Mouse (Mus musculus) ES-E14 (cell line): ENCODE data around the gene Repin1. TPM values are rescaled to one million over a fixed set of nuclear protein-coding genes. Genes with fewer than 3 reads are reported as not detected.

Experiments used
- DNase-seq: peaks from one replicate; pipeline ENCODE4 v3.0.0-alpha.2; 2013; ENCODE audit warnings: low read depth, low spot score
- H3K27ac ChIP-seq: 2 replicates; pipeline ENCODE4 v1.5.1; 2012; ENCODE audit warnings: low read depth, mild to moderate bottlenecking, low read length, moderate library complexity, mixed read lengths; ENCODE audit not compliant: poor library complexity, insufficient read depth, severe bottlenecking
- H3K36me3 ChIP-seq: 2 replicates; pipeline ENCODE4 v1.6.1; 2012; ENCODE audit warnings: mild to moderate bottlenecking, low read length, moderate library complexity, mixed read lengths; ENCODE audit not compliant: control insufficient read depth, poor library complexity, insufficient read depth, severe bottlenecking
- H3K4me1 ChIP-seq, 2 experiments: fragments of 150-350 bp in 1 of 2; sonication (generic) in 1 of 2; 2 replicates each; pipeline ENCODE4 v1.6.1; 2012; ENCODE audit warnings: low read length in 2 of 2, mild to moderate bottlenecking in 1 of 2, mixed read lengths in 1 of 2; ENCODE audit not compliant: control insufficient read depth in 2 of 2, insufficient read depth in 2 of 2, poor library complexity in 1 of 2
- H3K4me3 ChIP-seq, 2 experiments: fragments of 150-350 bp in 1 of 2; sonication (generic) in 1 of 2; 2 replicates each; pipeline ENCODE4 v1.5.1; 2012; ENCODE audit warnings: low read length in 2 of 2, low read depth in 1 of 2, mild to moderate bottlenecking in 1 of 2, mixed read lengths in 1 of 2; ENCODE audit not compliant: insufficient read depth in 1 of 2, poor library complexity in 1 of 2, severe bottlenecking in 1 of 2
- H3K9ac ChIP-seq: 2 replicates; pipeline ENCODE4 v1.6.1; 2012; ENCODE audit warnings: low read depth, mild to moderate bottlenecking, low read length, mixed read lengths; ENCODE audit not compliant: poor library complexity, insufficient read depth, severe bottlenecking
- H3K9me3 ChIP-seq: fragments of 150-350 bp; sonication (generic); 2 replicates; pipeline ENCODE4 v1.6.1; 2012; ENCODE audit warnings: low read depth, mild to moderate bottlenecking, low read length; ENCODE audit not compliant: control insufficient read depth, insufficient read depth
- CHD2 ChIP-seq: IDR thresholded peaks from 2 replicates; pipeline ENCODE4 v1.6.1; 2014; ENCODE audit warnings: mild to moderate bottlenecking, low read depth, low read length, inconsistent platforms
- HCFC1 ChIP-seq: IDR thresholded peaks from 2 replicates; pipeline ENCODE4 v1.6.1; 2012; ENCODE audit warnings: low read length, inconsistent platforms, borderline replicate concordance; ENCODE audit not compliant: insufficient read depth
- MAFK ChIP-seq: IDR thresholded peaks from 2 replicates; pipeline ENCODE4 v1.6.1; 2014; ENCODE audit warnings: mild to moderate bottlenecking, low read depth, low read length, inconsistent platforms; ENCODE audit not compliant: insufficient read depth
- ZC3H11A ChIP-seq: IDR thresholded peaks from 2 replicates; pipeline ENCODE4 v1.6.1; 2012; ENCODE audit warnings: low read depth, mild to moderate bottlenecking, inconsistent platforms, low read length, borderline replicate concordance
- ZNF384 ChIP-seq: IDR thresholded peaks from 2 replicates; pipeline ENCODE4 v1.6.1; 2012; ENCODE audit warnings: low read depth, low read length, inconsistent platforms
- in situ Hi-C, 2 experiments: fragments of 600-800 bp; cut with MboI; formaldehyde crosslinking; loops; one replicate each; pipeline ENCODE4 v1.15.1; 2025; ENCODE audit warnings: low sequenced_read_pairs in 2 of 2, inconsistent platforms in 1 of 2; ENCODE audit not compliant: unreplicated experiment in 2 of 2
- total RNA-seq: library from RNA; depleted of rRNA; stranded (reverse); fragments of 300-350 nt; gene quantifications from 2 replicates; pipeline ENCODE4 v1.2.3, GENCODE M21; 2012

Gene Repin1
- total RNA-seq, 1 experiment: 17.4 TPM

GRCm38 (mm10) chr6:48626464-48626863, 32.8 kb downstream of the Repin1 start, which contains the start of gene AI854703:
TSS of gene AI854703 (plus strand) at chr6:48626764.
- DNase-seq: no peak
- TF ChIP-seq ZC3H11A (no peak), ZNF384 (no peak), CHD2 (no peak)
- Histone ChIP-seq H3K27ac (no peak within 1 kb of the TSS), H3K9ac (peak within 1 kb of the TSS; percentile 25; the same call in 1 of the 2 replicates), H3K9me3 (no peaks in the 10 kb centered on the region), H3K36me3 (no peaks in the 10 kb centered on the region), H3K4me1 (peaks cover 0 to 5% of the 10 kb centered on the region in 2 experiments; a peak in 1 of 4 replicates), H3K4me3 (peak within 1 kb of the TSS; percentile 42 to 47)
- in situ Hi-C loops: no loop called here

DNA sequence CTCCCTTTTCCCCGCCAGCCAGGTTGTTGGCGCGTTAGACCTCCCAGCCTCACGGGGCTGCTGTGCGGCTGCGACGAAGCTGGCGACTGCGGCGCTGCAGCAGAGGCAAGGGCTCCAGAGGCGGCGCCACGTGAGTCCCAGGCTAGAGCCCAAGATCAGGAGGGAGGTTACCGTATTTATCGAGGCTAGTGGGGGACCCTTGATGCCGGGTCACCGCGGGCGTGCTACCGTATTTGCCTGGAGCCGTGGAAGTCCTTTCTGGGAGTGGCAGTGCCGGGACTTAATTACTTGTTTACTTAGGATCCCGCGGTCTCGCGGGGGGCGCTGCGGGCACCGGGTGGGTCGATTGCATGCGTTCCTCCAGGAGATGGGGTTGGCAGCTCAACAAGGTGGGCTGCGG, 33.3 kb downstream of the Repin1 start:
- in situ Hi-C loops: no loop called here
- TF ChIP-seq ZC3H11A: no peak
- TF ChIP-seq ZNF384: no peak
- TF ChIP-seq MAFK: no peak
- TF ChIP-seq CHD2: no peak
- TF ChIP-seq HCFC1: no peak
- Histone ChIP-seq H3K36me3 (no peaks in the 10 kb centered on the region), H3K4me1 (peaks cover 0 to 5% of the 10 kb centered on the region in 2 experiments; a peak in 1 of 4 replicates), H3K27ac (no peak overlapping the region), H3K9me3 (no peaks in the 10 kb centered on the region), H3K9ac (no peak overlapping the region), H3K4me3 (peak overlapping the region; percentile 42 to 47)
- DNase-seq: no peak

- TF ChIP-seq ZC3H11A (no peak), MAFK (no peak), ZNF384 (no peak), HCFC1 (no peak)
- H3K36me3 ChIP-seq: no peaks in the 10 kb centered on the region
- in situ Hi-C loops: no loop called here
- H3K9me3 ChIP-seq: no peaks in the 10 kb centered on the region
- no peak overlapping the region for H3K27ac ChIP-seq
- no peak for DNase-seq
- H3K4me3 ChIP-seq: peak overlapping the region; percentile 42 to 47; a peak in 3 of 4 replicates
- H3K9ac ChIP-seq: no peak overlapping the region
- peaks cover 0 to 5% of the 10 kb centered on the region in 2 experiments; a peak in 1 of 4 replicates for H3K4me1 ChIP-seq
These were observed 33.8 kb downstream of the Repin1 start for GRCm38 (mm10) chr6:48627511-48627924.

DNA sequence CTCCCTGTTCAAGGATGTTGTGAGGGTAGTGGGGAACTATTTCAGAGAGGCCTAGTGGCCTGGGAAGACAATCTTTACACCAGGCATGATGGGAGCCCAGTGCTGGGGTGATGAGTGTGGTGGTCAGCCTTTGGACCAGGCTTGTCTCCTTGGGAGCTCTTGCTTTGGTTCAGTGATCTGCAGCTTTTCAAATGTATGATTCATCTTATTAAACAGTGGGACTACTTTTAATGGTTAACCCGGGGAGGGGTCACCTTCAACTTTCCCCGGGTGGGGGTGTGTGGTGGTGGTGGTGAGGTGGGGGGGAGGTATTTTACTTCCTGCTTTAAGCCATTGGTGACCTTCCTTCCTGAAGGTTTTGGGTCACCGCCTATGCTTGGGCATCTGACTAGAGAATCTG, 34.7 kb downstream of the Repin1 start:
- Histone ChIP-seq H3K4me1 (peaks cover 0 to 5% of the 10 kb centered on the region in 2 experiments; a peak in 1 of 4 replicates), H3K9me3 (no peaks in the 10 kb centered on the region), H3K4me3 (no peak overlapping the region), H3K36me3 (no peaks in the 10 kb centered on the region), H3K27ac (no peak overlapping the region), H3K9ac (no peak overlapping the region)
- in situ Hi-C loops: no loop called here
- TF ChIP-seq ZNF384 (no peak), CHD2 (no peak), MAFK (no peak), ZC3H11A (no peak), HCFC1 (no peak)
- no peak for DNase-seq
